ENCODE assay signal across 1 mouse cellular context in the genomic region with DNA sequence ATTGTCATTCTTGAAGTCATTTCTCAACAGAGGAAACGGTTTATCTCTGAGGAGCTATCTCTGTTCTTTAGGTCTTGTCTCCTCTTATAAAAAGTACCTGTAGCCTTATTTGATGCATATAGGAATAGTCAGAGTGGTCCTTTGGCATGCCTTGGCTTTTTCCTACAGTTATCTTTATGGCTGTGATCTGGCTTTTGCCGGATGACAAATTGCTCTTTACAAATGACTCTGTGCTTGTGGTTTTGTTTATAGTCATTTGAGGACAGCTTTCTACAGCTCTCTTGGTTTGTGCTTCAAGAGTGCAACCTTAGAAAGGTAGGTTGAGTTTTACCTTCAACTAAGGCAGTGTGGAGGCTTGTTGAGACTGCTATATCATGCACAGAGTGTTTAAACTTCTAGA.
TF ChIP-seq lines count a peak whose summit lies in the region.

No protein-coding gene starts in this region.

TF ChIP-seq in CH12.LX, 34 proteins besides CTCF, POLR2A, EP300 and RAD21 (continued from another document):
- TF ChIP-seq NELFE (IDR thresholded peaks at IDR 0.05; ENCODE audit: low read depth, low read length) (no peak), ZKSCAN1 (IDR thresholded peaks at IDR 0.05; ENCODE audit: borderline replicate concordance, low read depth, low read length) (no peak), ETS1 (conservative IDR thresholded peaks at IDR 0.05; ENCODE audit: low read depth, low read length) (0 out of 2 replicates have a peak, but pooled peaks have one; percentile 31), ZMIZ1 (IDR thresholded peaks at IDR 0.05; ENCODE audit: low read depth, low read length) (no peak), ELF1 (IDR thresholded peaks at IDR 0.05; ENCODE audit: low read depth, low read length) (no peak), SIN3A (IDR thresholded peaks at IDR 0.05; ENCODE audit: low read length) (0 out of 2 replicates have a peak, but pooled peaks have one; percentile 60), KAT2A (IDR thresholded peaks at IDR 0.05; ENCODE audit: insufficient replicate concordance, low read length) (no peak), MYC (IDR thresholded peaks at IDR 0.05; ENCODE audit: low read depth, low read length) (no peak), RCOR1 (conservative IDR thresholded peaks at IDR 0.05; ENCODE audit: low read depth, low read length) (no peak), JUND (conservative IDR thresholded peaks at IDR 0.05; ENCODE audit: low read depth, low read length) (peak; percentile 48), MEF2A (IDR thresholded peaks at IDR 0.05; ENCODE audit: borderline replicate concordance, low read depth, low read length) (no peak), TCF12 (IDR thresholded peaks at IDR 0.05; ENCODE audit: low read depth, low read length) (no peak), USF1 (IDR thresholded peaks at IDR 0.05; ENCODE audit: low read depth, low read length) (no peak), GABPA (IDR thresholded peaks at IDR 0.05; ENCODE audit: insufficient replicate concordance, low read depth, low read length) (no peak), ZC3H11A (IDR thresholded peaks at IDR 0.05; ENCODE audit: low read depth, low read length) (no peak), POLR2AphosphoS2 (IDR thresholded peaks at IDR 0.05; ENCODE audit: low read depth, low read length) (no peak), IRF4 (IDR thresholded peaks at IDR 0.05; ENCODE audit: low read depth, low read length) (peak; percentile 81), CHD1 (IDR thresholded peaks at IDR 0.05; ENCODE audit: low read depth, low read length) (no peak), JUN (IDR thresholded peaks at IDR 0.05; ENCODE audit: insufficient read depth, low read depth, low read length) (peak; percentile 11; the same call in 1 of the 2 replicates), ZNF384 (IDR thresholded peaks at IDR 0.05; ENCODE audit: low read depth, low read length) (peak; percentile 48; the same call in 1 of the 2 replicates), MAZ (IDR thresholded peaks at IDR 0.05; ENCODE audit: low read depth, low read length) (no peak), MXI1 (IDR thresholded peaks at IDR 0.05; ENCODE audit: low read depth, low read length) (no peak; the same call in 1 of the 2 replicates), UBTF (IDR thresholded peaks at IDR 0.05; ENCODE audit: low read depth, low read length) (no peak)
